ENCODE assay signal across 8 mouse cellular contexts in the genomic region with DNA sequence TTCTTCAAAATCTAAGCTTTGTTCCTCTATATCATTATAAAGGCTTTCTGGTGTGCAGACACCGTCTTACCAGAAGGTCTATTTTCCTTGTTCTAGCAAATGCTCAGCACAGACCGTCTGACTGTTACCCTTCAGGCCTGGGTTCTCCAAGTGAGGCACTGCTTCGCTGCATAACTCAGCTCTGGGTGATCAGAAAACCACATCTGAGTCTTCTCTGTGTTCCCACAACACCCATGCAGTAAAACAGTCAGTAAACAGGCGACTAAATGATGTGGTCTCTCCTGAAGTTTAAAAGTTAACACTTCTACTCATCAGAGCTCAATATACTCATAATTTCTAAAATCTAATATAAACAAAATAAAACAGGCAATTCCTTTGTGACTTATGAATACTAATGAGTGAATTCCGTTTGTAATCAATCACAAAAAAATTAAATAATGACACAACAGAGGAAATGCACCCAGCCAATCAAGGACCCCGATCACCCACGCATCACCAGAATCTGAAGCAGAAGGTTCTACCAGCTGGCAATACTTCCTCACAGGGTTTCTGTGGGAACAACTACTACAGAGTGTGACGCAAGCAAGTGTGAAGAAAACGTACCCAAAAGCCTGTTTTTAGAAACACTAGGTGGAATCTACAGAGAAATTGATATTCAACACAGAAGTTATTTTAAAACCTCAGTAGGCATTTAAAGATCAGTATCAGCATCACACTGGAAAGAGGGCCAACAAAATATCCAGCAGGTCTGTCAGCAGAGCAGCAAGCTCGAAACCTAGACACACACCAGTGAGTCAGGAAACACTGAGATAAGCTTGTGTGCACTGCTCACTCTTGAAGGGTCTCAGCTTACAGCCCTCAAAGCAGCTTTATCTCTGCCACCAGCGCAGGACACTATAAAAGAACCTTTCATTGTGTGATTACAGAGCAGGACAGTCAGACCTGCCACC. TPM values are rescaled to one million over a fixed set of nuclear protein-coding genes. Genes with fewer than 3 reads are reported as not detected.
DNase-seq lines count a peak whose midpoint lies in the region; ATAC-seq lines count a peak whose summit lies in the region.

No protein-coding gene starts in this region.

- 79% methylated on average over 11 of the region's 11 CpGs for WGBS in hindbrain, embryonic 12.5 days
- 82% methylated on average over 11 of the region's 11 CpGs for WGBS in hindbrain, embryonic 16.5 days
- WGBS in liver, embryonic 15.5 days (ENCODE audit: insufficient replicate concordance) = 40% methylated on average over 11 of the region's 11 CpGs

- no peak overlapping the region for H3K9ac ChIP-seq in hindbrain, embryonic 12.5 days
- no peak overlapping the region for H3K9ac ChIP-seq in hindbrain, embryonic 16.5 days (ENCODE audit: low read depth, low read length)
- H3K9ac ChIP-seq in liver, embryonic 15.5 days = no peak overlapping the region

- no peak for ATAC-seq in hindbrain, embryonic 12.5 days (ENCODE audit: low FRiP score)
- no peak for ATAC-seq in hindbrain, embryonic 16.5 days
- ATAC-seq in activated CD4-positive, CD25-positive, alpha-beta regulatory T cell, adult 4 months = peak; percentile 72
- ATAC-seq in inflammation-experienced regulatory T-cells, adult 6 months = peak; percentile 76
- ATAC-seq in liver, embryonic 15.5 days (ENCODE audit: insufficient read depth) = peak; percentile 63
- ATAC-seq in erythroblast, adult 5-6 weeks (replicated peaks; ENCODE audit: low FRiP score, poor library complexity, severe bottlenecking) = no peak

- no peaks in the 10 kb centered on the region for H3K27me3 ChIP-seq in hindbrain, embryonic 12.5 days
- H3K27me3 ChIP-seq in hindbrain, embryonic 16.5 days (replicated peaks; ENCODE audit: control insufficient read depth, insufficient read depth, low read length) = no peaks in the 10 kb centered on the region
- no peaks in the 10 kb centered on the region for H3K27me3 ChIP-seq in liver, embryonic 15.5 days

- H3K9me3 ChIP-seq in hindbrain, embryonic 12.5 days (replicated peaks) = no peaks in the 10 kb centered on the region
- H3K9me3 ChIP-seq in hindbrain, embryonic 16.5 days (ENCODE audit: control insufficient read depth, low read length) = no peaks in the 10 kb centered on the region
- no peaks in the 10 kb centered on the region for H3K9me3 ChIP-seq in liver, embryonic 15.5 days (replicated peaks)

- no peak overlapping the region for H3K4me2 ChIP-seq in hindbrain, embryonic 12.5 days (replicated peaks)
- no peak overlapping the region for H3K4me2 ChIP-seq in hindbrain, embryonic 16.5 days (ENCODE audit: low read length)
- H3K4me2 ChIP-seq in liver, embryonic 15.5 days = no peak overlapping the region

- H3K4me1 ChIP-seq in hindbrain, embryonic 12.5 days = peaks cover 3% of the 10 kb centered on the region; the same call in 1 of the 2 replicates
- H3K4me1 ChIP-seq in hindbrain, embryonic 16.5 days (ENCODE audit: control insufficient read depth, insufficient read depth, low read depth, low read length) = no peaks in the 10 kb centered on the region
- peaks cover 9% of the 10 kb centered on the region; the same call in 1 of the 2 replicates for H3K4me1 ChIP-seq in liver, embryonic 15.5 days (replicated peaks)

- H3K4me3 ChIP-seq in hindbrain, embryonic 12.5 days = no peak overlapping the region
- H3K4me3 ChIP-seq in hindbrain, embryonic 16.5 days (ENCODE audit: low read length) = no peak overlapping the region
- H3K4me3 ChIP-seq in liver, embryonic 15.5 days (replicated peaks) = no peak overlapping the region

- peak; percentile 30 for DNase-seq in testis, postnatal 10 days (ENCODE audit: low spot score)
- DNase-seq in urinary bladder, postnatal 4 days (ENCODE audit: low spot score in 2 of 2) = no peak

- peaks cover 22% of the 10 kb centered on the region for H3K36me3 ChIP-seq in hindbrain, embryonic 12.5 days
- peaks cover 9% of the 10 kb centered on the region; the same call in 1 of the 2 replicates for H3K36me3 ChIP-seq in hindbrain, embryonic 16.5 days (ENCODE audit: control insufficient read depth, insufficient read depth, low read length)
- H3K36me3 ChIP-seq in liver, embryonic 15.5 days (replicated peaks) = peaks cover 27% of the 10 kb centered on the region

- peak overlapping the region; percentile 30; the same call in 1 of the 2 replicates for H3K27ac ChIP-seq in hindbrain, embryonic 12.5 days
- no peak overlapping the region for H3K27ac ChIP-seq in hindbrain, embryonic 16.5 days (ENCODE audit: low read depth, low read length)
- H3K27ac ChIP-seq in liver, embryonic 15.5 days (replicated peaks) = 0 out of 2 replicates have a peak overlapping the region, but pooled peaks have one; percentile 14

RNA-seq across cellular contexts. Expression of a gene that starts 46.4 kb away (rescaled TPM):
- 9.9 TPM in 2 replicates for polyA plus RNA-seq in hindbrain, embryonic 12.5 days (2016; fragmentation: Nextera tagmentation; extraction: Ambion mirVana)
- polyA plus RNA-seq in hindbrain, embryonic 16.5 days (2015; fragmentation: Nextera tagmentation; extraction: Ambion mirVana) = 5.1 and 6.8 TPM in 2 replicates
- polyA plus RNA-seq in activated CD4-positive, CD25-positive, alpha-beta regulatory T cell, adult 4 months (2017; shearing (Covaris generic)) = 10 to 100 TPM; 53.7 to 64.8 TPM
- polyA plus RNA-seq in inflammation-experienced regulatory T-cells, adult 6 months (2017; shearing (Covaris generic)) = 100 to 1,000 TPM in 2 of 3 experiments, 10 to 100 TPM in 1; 19.3 to 113 (median 105) TPM
- polyA plus RNA-seq in liver, embryonic 15.5 days (2015; fragmentation: Nextera tagmentation; extraction: Ambion mirVana) = 2.3 TPM in 2 replicates
- total RNA-seq in erythroblast, adult 5-6 weeks (2015; ENCODE audit: low replicate concordance) = 5.9 and 7.7 TPM in 2 replicates
- total RNA-seq in erythroblast, adult 5-6 weeks (2017; ENCODE audit: low replicate concordance) = 5.4 and 7.4 TPM in 2 replicates

Comparison
In these comparisons a context has a peak if more than half of its experiments do, and no peak if none do; other contexts are left out.
1. ATAC-seq: peak in activated CD4-positive, CD25-positive, alpha-beta regulatory T cell, adult 4 months (single experiment), inflammation-experienced regulatory T-cells, adult 6 months (single experiment) and liver, embryonic 15.5 days (single experiment); none in hindbrain, embryonic 12.5 days (single experiment), hindbrain, embryonic 16.5 days (single experiment) and erythroblast, adult 5-6 weeks (single experiment).